Mouse (Mus musculus) cerebellum, adult 11 months (tissue): Measurements from ENCODE around the gene Proser2.
"Not testable (repeated sequence)": the region's sequence is repeated elsewhere in the genome, so short reads cannot be mapped to it uniquely, and the experiment has no call there.

ENCODE experiments used
- DNase-seq: peaks from one replicate; pipeline ENCODE4 v3.0.0; 2022

Proser2 gene

DNA sequence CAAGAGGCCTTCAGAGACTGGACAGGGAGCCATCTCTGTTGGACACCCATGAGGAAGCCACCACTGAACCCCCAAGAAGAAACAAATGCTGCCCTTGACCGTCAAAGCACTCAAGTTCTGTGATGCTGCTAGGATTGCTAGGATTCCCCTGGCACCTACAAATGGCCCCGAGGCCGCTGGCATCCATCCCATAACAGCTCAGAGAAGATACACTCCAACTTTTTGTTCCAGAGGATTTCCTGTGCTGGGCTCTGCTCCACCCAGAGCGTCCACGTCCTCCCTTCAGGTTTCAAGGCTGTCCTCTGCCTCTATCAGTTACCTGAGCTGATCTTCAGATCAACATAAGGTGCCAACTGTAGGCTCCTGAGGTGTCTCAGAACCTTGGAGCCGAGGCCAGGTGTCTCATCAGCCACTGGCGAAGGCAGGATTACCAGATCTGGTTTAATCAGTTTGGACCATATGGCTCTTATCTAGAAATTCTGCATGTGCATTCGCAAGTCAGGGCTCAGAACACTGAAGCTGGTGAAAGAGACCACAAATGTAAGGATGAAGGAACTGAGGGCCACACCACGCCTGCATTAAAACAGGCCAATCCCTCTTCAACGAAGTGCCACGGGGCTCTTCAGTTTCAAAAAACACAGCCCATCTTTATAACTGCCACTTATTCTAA, 1.7 kb downstream of the Proser2 start:
- no peak for DNase-seq

- DNase-seq: no peak
Observed at GRCm38 (mm10) chr2:6123046-6123445, 7.0 kb downstream of the Proser2 start.

DNA sequence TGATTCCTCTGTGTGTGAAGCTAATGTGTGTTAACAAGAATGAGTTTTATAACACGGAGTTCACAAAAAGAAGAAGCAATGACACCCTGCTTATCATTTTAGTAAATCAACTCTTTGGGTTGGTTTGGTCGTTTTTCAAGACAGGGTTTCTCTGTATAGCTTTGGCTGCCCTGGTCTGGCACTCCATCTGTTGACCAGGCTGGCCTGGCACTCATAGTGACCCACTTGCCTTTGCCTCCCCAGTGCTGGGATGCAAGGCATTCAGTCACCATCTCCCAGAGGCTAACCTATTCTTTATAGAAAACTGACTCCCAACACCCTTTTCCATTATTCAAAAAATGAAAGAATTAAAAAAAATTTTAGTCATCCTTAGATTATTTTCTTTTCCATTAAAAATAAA, 8.9 kb downstream of the Proser2 start:
- DNase-seq: peak; percentile 62

DNA sequence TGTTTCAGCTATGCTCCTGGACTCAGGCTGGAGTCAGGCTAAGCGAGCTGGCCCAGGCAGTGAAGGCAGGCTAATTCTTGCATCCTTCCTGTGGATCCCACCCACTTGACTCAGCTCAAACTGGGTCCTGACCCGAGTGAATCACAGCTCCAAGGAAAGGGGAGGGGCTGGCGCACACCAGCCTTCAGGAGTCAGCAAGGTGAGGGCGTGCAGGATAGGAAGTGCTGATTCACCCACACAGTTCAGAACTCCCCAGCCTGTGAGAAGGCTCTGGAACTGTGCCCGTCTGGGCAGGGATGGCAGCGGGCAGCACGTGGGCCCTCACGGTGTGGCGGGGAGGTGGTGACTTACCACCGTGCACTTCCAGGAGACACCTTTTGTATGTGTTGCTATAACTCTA, 11.8 kb downstream of the Proser2 start:
- peak; percentile 30 for DNase-seq

DNA sequence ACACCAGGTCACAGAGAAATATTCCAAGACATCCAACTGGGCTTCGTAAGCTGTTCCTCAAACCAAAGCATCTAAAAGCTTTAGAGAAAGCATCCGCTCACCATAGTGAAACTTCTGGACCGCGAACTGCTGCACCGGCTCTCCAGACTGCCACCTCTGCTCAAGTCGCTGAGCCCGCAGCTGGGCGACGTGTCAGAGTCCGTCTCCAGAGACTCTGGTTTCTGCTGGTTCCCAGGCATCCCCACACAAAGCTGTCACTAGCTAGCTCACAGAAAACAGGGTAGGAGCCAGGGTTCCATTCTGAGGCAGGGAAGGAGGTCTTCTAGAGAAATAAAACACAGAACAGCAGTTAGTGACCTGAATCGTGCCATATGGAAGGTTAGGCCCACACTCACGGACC, 16.2 kb downstream of the Proser2 start:
- DNase-seq: no peak

- no peak for DNase-seq
Observed at GRCm38 (mm10) chr2:6112619-6113018, 17.4 kb downstream of the Proser2 start.

- no peak for DNase-seq
Observed at GRCm38 (mm10) chr2:6105437-6105836, 24.6 kb downstream of the Proser2 start.

DNA sequence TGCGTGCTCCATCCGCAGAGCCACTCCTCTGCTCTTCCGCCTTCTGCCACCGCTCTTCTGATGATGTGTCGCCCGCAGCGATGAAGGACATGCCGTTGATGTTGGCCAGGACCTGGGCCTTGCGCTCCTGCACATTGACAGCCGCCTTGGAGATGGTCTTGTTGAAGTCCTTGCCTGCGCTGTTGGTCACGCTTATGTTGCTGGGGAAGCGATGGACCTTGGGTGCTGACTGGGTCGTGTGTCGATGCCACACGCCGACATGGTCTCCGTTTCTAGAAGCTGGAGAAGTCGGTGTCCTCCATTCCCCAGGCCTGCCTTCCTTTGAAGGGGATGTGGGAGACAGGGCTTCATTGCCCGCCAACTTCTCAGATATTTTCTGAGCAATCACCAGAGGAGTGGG, 29.3 kb downstream of the Proser2 start:
- no peak for DNase-seq

DNA sequence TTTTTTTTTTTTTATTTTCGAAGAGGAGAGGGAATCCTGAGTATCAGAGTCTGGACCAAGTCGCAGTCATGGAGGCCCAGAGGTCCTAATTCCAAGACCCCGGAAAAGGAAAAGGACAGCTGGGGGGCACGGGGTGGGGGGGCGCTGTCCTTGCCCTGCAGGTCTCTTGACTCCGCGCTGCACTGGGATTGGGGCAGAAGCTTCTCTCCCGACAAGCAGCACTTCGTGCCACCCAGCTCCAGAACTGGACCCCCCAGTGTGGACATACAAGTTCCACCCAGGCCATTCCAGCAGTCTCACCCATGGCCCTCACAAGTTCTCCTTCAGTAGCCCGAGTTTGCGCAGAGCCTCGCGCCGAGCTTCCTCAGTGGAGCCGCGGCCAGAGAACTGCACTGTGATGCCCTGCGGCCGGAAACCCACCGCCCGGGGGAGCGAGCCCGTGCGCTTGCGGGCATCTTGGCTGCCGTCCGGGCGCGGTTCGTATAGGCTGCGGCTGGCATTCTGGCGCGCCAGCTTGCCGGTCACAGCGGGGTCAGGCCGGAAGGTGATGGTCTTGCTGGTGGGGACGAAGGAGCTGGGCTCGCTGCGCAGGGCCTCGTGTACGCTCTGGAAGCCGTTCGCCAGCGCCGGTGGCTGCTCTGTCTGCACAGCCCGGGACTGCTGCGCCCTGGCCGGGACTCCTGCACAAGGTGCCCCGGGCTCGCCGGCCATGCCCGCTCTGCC, 29.8 kb downstream of the Proser2 start:
- no peak for DNase-seq

DNA sequence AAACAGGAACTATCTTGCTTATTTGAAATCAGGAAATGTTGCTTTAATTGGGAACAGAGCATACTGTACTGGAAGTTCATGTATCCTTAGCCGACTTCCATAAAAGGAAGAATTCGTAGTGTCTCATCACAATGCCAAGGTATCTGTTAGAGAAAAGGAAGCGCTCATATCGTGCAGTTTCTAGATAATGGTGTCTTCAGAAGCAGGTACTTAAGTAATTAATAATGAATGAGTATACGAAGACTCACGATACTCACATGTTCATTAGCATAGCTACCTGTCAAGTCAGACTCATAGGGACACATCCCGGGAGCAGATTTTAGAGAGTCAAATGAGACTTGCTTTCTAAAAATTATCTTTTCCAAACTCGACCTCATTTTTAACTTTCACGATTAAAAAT, 30.6 kb downstream of the Proser2 start:
- no peak for DNase-seq

DNA sequence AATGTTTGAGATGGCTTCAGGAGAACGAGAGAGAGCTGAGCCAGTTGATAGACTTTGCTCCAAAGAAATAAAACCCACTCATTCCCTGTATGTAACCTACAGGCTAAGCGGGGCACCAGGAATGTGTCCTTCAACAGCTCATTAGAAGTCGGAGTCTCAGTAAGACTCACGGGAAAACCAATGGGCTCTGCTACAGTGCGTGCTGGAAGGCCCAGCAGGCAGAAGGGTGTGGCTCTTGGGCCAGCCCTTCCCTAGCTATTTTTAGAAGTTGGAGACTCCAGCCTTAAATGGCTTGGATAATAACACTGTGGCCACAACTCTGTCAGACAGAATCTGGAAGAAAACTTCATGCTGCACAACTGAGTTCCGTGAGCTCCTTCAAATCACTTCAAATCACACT, 31.1 kb downstream of the Proser2 start:
- DNase-seq: no peak

- no peak for DNase-seq
Observed at GRCm38 (mm10) chr2:6097113-6097716, 32.8 kb downstream of the Proser2 start.

- not testable (repeated sequence) for DNase-seq
Observed at GRCm38 (mm10) chr2:6089941-6090340, 40.1 kb downstream of the Proser2 start.

DNA sequence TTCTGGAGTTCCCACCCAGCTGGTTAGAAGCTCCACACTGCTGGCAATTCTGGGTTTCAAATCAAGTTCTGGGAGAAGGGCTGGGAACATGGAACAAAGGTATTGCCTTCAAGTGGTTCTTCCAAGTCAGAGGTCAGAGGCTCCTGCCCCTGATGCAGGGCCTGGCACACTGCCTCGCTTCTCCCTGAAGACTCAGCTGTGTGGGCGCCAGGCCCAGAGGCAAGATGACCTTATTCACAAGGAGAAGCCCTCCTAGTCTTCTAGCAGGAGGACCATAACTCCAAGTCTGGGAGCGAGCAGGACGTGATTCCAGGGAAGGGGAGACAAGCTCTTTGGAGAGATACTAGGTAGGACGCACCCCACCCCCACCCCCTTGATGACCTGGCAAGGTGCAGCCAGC, 42.9 kb downstream of the Proser2 start:
- DNase-seq: no peak

DNA sequence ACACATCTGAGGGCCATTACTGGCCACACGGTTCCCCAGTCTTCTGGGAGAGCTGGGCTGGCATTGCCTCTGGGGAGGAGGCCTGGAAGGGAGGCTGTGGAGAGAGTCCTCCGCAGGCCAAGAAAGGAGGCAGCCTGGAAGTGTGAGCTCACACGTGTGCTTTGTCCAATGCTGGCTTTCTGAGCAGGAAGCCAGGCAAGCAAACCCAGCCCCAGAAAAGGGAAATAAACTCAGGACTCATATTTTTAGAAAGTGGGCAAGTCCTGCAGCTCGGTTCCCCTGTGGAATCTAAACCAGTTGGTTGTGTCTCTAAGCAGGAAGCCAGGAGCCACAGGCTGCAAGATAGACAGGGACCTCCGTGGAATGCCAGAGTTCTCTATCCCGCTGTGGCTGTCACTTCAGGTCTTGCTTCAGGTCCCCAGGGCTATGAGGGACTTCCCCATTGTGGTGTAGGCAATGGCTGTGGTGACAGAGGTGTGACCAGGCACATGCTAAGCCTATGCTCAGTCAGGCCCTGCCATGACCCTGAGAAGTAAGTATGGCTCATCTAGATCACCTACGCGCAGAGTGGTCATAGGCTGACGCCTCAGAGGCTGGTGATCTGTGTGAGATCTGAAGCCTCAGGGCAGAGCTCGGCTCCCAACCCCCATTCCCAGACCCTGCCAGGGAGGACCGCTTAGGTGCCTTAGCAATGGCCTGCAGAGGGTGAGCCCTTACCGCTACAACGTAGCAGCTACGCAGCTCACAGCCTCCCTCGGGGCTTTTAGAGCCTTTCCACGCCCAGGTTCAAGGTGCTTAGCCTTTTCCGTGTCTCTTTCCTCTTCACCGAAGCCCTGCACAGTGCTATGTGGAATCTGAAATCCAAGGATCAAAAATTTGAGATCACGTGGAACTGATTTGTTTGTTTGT, 44.1 kb downstream of the Proser2 start:
- DNase-seq: no peak

- DNase-seq: no peak
Observed at GRCm38 (mm10) chr2:6083696-6084095, 46.3 kb downstream of the Proser2 start.

GRCm38 (mm10) chr2:6082615-6083014, 47.4 kb downstream of the Proser2 start:
- DNase-seq: no peak

DNA sequence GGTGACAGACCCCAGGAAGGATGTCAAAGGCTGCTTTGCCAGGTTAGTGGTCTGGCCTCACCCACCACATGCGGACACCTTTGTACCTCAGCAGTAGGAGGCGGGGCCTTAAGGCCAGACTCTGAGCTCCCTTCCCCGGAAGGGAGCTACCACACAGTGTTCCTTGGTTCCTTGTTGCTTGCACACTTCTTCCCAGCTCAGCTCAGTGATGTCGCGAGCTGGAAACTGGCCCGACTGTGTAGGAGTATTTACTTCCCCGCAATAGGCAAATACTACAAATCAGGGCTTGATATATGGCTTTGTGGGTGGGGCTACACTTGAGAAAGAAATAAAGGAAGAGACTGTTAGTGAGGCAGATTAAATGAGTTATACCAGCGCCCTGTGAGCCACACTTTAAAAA, 48.9 kb downstream of the Proser2 start:
- DNase-seq: no peak

DNA sequence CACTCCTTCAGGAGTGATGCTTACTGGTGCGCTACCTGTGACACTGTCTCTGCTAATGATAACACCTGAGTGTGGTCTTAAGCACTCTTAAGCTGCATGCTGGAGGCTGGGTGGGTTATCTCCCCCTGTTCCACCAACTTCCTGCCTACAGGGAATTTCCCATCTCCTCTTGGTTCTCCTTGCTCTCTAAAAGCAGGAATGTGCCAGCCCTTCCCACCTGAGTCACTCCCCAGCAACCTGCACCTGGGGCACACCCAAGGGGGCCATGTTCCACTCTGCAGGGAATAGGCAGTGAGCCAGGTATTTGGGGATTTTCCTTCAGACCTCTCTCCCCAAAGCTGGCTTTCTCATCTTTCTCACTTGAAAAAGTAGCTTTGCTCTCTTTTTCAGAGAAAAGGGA, 50.0 kb downstream of the Proser2 start:
- no peak for DNase-seq

- DNase-seq: no peak
Observed at GRCm38 (mm10) chr2:6075530-6075896, 54.5 kb downstream of the Proser2 start.

- DNase-seq: no peak
Observed at GRCm38 (mm10) chr2:6074891-6075529, 55.0 kb downstream of the Proser2 start.

DNA sequence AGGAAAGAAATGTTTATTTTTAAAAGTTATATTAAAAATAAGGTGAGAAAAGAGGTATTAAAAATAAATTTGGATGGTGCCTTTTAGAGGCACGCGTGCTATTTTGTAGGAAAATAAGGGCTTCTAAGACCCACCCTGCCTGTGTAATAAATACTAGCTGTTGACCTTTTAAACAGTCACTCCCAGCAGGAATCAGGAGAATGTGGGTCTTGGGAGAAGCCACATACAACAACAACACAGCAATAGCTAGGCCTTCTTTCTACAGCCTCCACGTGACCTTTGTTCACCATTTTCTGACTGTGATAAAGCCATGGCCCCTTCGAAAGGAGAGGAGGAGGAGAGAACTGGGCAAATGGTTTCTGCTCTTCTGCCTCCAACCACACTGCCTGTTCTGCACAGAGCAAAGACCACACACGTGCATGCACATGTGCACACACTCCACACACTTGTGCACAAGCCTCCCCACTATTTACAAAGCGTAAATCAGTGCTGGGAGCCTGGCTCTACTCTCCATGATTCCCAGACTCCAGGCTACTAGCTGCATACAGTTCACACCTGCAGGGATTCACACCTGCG, 57.2 kb downstream of the Proser2 start:
- DNase-seq: no peak
